Mouse (Mus musculus) heart, embryonic 13.5 days (tissue): Measurements from ENCODE around the gene Stx12. TPM values are rescaled to one million over a fixed set of nuclear protein-coding genes. Genes with fewer than 3 reads are reported as not detected.
"Not testable (repeated sequence)": the region's sequence is repeated elsewhere in the genome, so short reads cannot be mapped to it uniquely, and the experiment has no call there.

ENCODE experiments used
- ATAC-seq: fragments of 200-750 bp; cut with Nextera tagmentation; 2 replicates; pipeline ENCODE4 v1.8.0; 2017; ENCODE audit warnings: moderate TSS enrichment; ENCODE audit not compliant: insufficient number of reproducible peaks, low FRiP score, low TSS enrichment; ENCODE audit errors: extremely low read depth
- H3K27ac ChIP-seq: fragments of 300-500 bp; sonication (generic); replicated peaks from 2 replicates; pipeline ENCODE4 v1.5.1; 2015; ENCODE audit warnings: moderate library complexity, mild to moderate bottlenecking, inconsistent platforms
- H3K27me3 ChIP-seq: fragments of 300-500 bp; sonication (generic); replicated peaks from 2 replicates; pipeline ENCODE4 v1.6.1; 2015; ENCODE audit warnings: mild to moderate bottlenecking, inconsistent platforms
- H3K36me3 ChIP-seq: fragments of 300-500 bp; sonication (generic); 2 replicates; pipeline ENCODE4 v1.6.1; 2015; ENCODE audit warnings: mild to moderate bottlenecking, inconsistent platforms
- H3K4me1 ChIP-seq: fragments of 300-500 bp; sonication (generic); 2 replicates; pipeline ENCODE4 v1.6.1; 2015; ENCODE audit warnings: inconsistent platforms
- H3K4me2 ChIP-seq: fragments of 300-500 bp; sonication (generic); 2 replicates; pipeline ENCODE4 v1.6.1; 2015; ENCODE audit warnings: inconsistent platforms, mild to moderate bottlenecking, moderate library complexity
- H3K4me3 ChIP-seq: fragments of 300-500 bp; sonication (generic); 2 replicates; pipeline ENCODE4 v1.5.1; 2015; ENCODE audit warnings: moderate library complexity, mild to moderate bottlenecking, inconsistent platforms
- H3K9ac ChIP-seq: fragments of 300-500 bp; sonication (generic); 2 replicates; pipeline ENCODE4 v1.6.1; 2015; ENCODE audit warnings: inconsistent platforms, mild to moderate bottlenecking, moderate library complexity
- H3K9me3 ChIP-seq: fragments of 300-500 bp; sonication (generic); 2 replicates; pipeline ENCODE4 v1.6.1; 2016; ENCODE audit warnings: inconsistent platforms
- WGBS: fragments of 180-500 bp; shearing (Covaris S2); methylation state at CpG from one replicate; pipeline ENCODE4 v1.1.7; 2015; ENCODE audit warnings: mixed read lengths; 5-methylcytosine and 5-hydroxymethylcytosine counted together
- polyA plus RNA-seq: library from polyadenylated mRNA; unstranded; fragments of >200 nt; fragmentation: Nextera tagmentation; extraction: Ambion mirVana; gene quantifications from 2 replicates; pipeline ENCODE4 v1.2.1, GENCODE M21; 2015

The Stx12 gene
- 50.5 and 57.0 TPM in 2 replicates for polyA plus RNA-seq

- Histone ChIP-seq H3K4me2 (peak within 1 kb of the TSS; percentile 95), H3K9me3 (no peaks in the 10 kb centered on the region), H3K27ac (peak within 1 kb of the TSS; percentile 92), H3K4me3 (peak within 1 kb of the TSS; percentile 95), H3K36me3 (peaks cover 15% of the 10 kb centered on the region), H3K9ac (peak within 1 kb of the TSS; percentile 98), H3K27me3 (no peaks in the 10 kb centered on the region), H3K4me1 (peaks cover 39% of the 10 kb centered on the region)
- peak; percentile 90 for ATAC-seq
- WGBS = under 1% methylated on average over 72 of the region's 72 CpGs
Observed at GRCm38 (mm10) chr4:132884064-132884843, at the start of gene Stx12. Gene Stx12 (minus strand): TSS chr4:132884509.

- H3K4me3 ChIP-seq = no peak overlapping the region
- H3K4me1 ChIP-seq = peaks cover 7% of the 10 kb centered on the region; the same call in 1 of the 2 replicates
- no peaks in the 10 kb centered on the region for H3K36me3 ChIP-seq
- H3K27me3 ChIP-seq = peaks cover 8% of the 10 kb centered on the region; the same call in 1 of the 2 replicates
- no peak for ATAC-seq
- H3K9me3 ChIP-seq = no peaks in the 10 kb centered on the region
- H3K27ac ChIP-seq = no peak overlapping the region
- no peak overlapping the region for H3K4me2 ChIP-seq
- H3K9ac ChIP-seq = no peak overlapping the region
- 70% methylated on average over 4 of the region's 4 CpGs for WGBS
Observed at GRCm38 (mm10) chr4:132932752-132933404, 48.6 kb upstream of the Stx12 start.

GRCm38 (mm10) chr4:132930784-132931183 lies 46.5 kb upstream of the Stx12 start:
- no peak overlapping the region for H3K27ac ChIP-seq
- ATAC-seq = no peak
- no peak overlapping the region for H3K4me2 ChIP-seq
- no peaks in the 10 kb centered on the region for H3K36me3 ChIP-seq
- peaks cover 8% of the 10 kb centered on the region; the same call in 1 of the 2 replicates for H3K27me3 ChIP-seq
- 11% methylated on average over 8 of the region's 8 CpGs for WGBS
- no peak overlapping the region for H3K4me3 ChIP-seq
- H3K9me3 ChIP-seq = no peaks in the 10 kb centered on the region
- peaks cover 7% of the 10 kb centered on the region; the same call in 1 of the 2 replicates for H3K4me1 ChIP-seq
- H3K9ac ChIP-seq = no peak overlapping the region

- 69% methylated on average over 2 of the region's 2 CpGs for WGBS
- H3K4me2 ChIP-seq, H3K9me3 ChIP-seq, H3K36me3 ChIP-seq, H3K9ac ChIP-seq, H3K27ac ChIP-seq, H3K27me3 ChIP-seq, H3K4me3 ChIP-seq, ATAC-seq: not testable (repeated sequence)
- H3K4me1 ChIP-seq = peaks cover 11% of the 10 kb centered on the region
Observed at GRCm38 (mm10) chr4:132926520-132926919, 42.2 kb upstream of the Stx12 start.

GRCm38 (mm10) chr4:132922558-132923008 lies 38.3 kb upstream of the Stx12 start, which contains the start of gene Fam76a:
Gene Fam76a (minus strand): TSS chr4:132922558.
- H3K27ac ChIP-seq = peak within 1 kb of the TSS; percentile 90
- H3K9ac ChIP-seq = peak within 1 kb of the TSS; percentile 97
- peaks cover 26% of the 10 kb centered on the region for H3K36me3 ChIP-seq
- H3K4me2 ChIP-seq = peak within 1 kb of the TSS; percentile 93
- WGBS = 0% methylated on average over 51 of the region's 53 CpGs
- peaks cover 19% of the 10 kb centered on the region for H3K4me1 ChIP-seq
- H3K4me3 ChIP-seq = peak within 1 kb of the TSS; percentile 100
- H3K9me3 ChIP-seq = no peaks in the 10 kb centered on the region
- no peaks in the 10 kb centered on the region for H3K27me3 ChIP-seq
- ATAC-seq = peak; percentile 96

- H3K4me2 ChIP-seq = peak overlapping the region; percentile 93
Observed at GRCm38 (mm10) chr4:132922061-132922530, 37.8 kb upstream of the Stx12 start.

GRCm38 (mm10) chr4:132921488-132921887 lies 37.2 kb upstream of the Stx12 start:
- Histone ChIP-seq H3K9me3 (no peaks in the 10 kb centered on the region), H3K4me3 (peak overlapping the region; percentile 100), H3K27me3 (no peaks in the 10 kb centered on the region), H3K27ac (peak overlapping the region; percentile 90), H3K4me2 (peak overlapping the region; percentile 93), H3K4me1 (peaks cover 19% of the 10 kb centered on the region), H3K9ac (peak overlapping the region; percentile 97), H3K36me3 (peaks cover 36% of the 10 kb centered on the region)
- no peak for ATAC-seq
- 29% methylated on average over 12 of the region's 12 CpGs for WGBS

More at GRCm38 (mm10) chr4:132922061-132922530, 37.8 kb upstream of the Stx12 start:
- no peak for ATAC-seq
- H3K9ac ChIP-seq = peak overlapping the region; percentile 97
- peak overlapping the region; percentile 90 for H3K27ac ChIP-seq
- H3K27me3 ChIP-seq = no peaks in the 10 kb centered on the region
- peaks cover 30% of the 10 kb centered on the region for H3K36me3 ChIP-seq
- no peaks in the 10 kb centered on the region for H3K9me3 ChIP-seq
- peaks cover 19% of the 10 kb centered on the region for H3K4me1 ChIP-seq
- peak overlapping the region; percentile 100 for H3K4me3 ChIP-seq
- under 1% methylated on average over 41 of the region's 50 CpGs for WGBS

- H3K27me3 ChIP-seq = no peaks in the 10 kb centered on the region
- peaks cover 19% of the 10 kb centered on the region for H3K4me1 ChIP-seq
- no peaks in the 10 kb centered on the region for H3K9me3 ChIP-seq
- H3K4me2 ChIP-seq = no peak overlapping the region
- peaks cover 49% of the 10 kb centered on the region for H3K36me3 ChIP-seq
- WGBS = 85% methylated on average over 4 of the region's 4 CpGs
- H3K9ac ChIP-seq = no peak overlapping the region
- H3K27ac ChIP-seq = no peak overlapping the region
- no peak for ATAC-seq
- H3K4me3 ChIP-seq = no peak overlapping the region
Observed at GRCm38 (mm10) chr4:132920171-132920570, 35.9 kb upstream of the Stx12 start.

GRCm38 (mm10) chr4:132918493-132918892 lies 34.2 kb upstream of the Stx12 start:
- not testable (repeated sequence) for H3K4me3 ChIP-seq, H3K9me3 ChIP-seq, H3K27me3 ChIP-seq, H3K9ac ChIP-seq, ATAC-seq, H3K27ac ChIP-seq, H3K4me2 ChIP-seq
- 75% methylated on average over 6 of the region's 6 CpGs for WGBS
- Histone ChIP-seq H3K36me3 (peaks cover 66% of the 10 kb centered on the region), H3K4me1 (peaks cover 17% of the 10 kb centered on the region)

- Histone ChIP-seq H3K4me2 (no peak overlapping the region), H3K9me3 (no peaks in the 10 kb centered on the region), H3K9ac (no peak overlapping the region), H3K4me3 (no peak overlapping the region), H3K4me1 (no peaks in the 10 kb centered on the region), H3K27ac (no peak overlapping the region), H3K27me3 (no peaks in the 10 kb centered on the region), H3K36me3 (peaks cover 94% of the 10 kb centered on the region)
- no peak for ATAC-seq
- 84% methylated on average over 6 of the region's 6 CpGs for WGBS
Observed at GRCm38 (mm10) chr4:132912156-132912555, 27.8 kb upstream of the Stx12 start.

GRCm38 (mm10) chr4:132905843-132906360 lies 21.6 kb upstream of the Stx12 start:
- Histone ChIP-seq H3K36me3 (peaks cover 83% of the 10 kb centered on the region), H3K4me3 (no peak overlapping the region), H3K27me3 (no peaks in the 10 kb centered on the region), H3K9me3 (no peaks in the 10 kb centered on the region), H3K4me2 (no peak overlapping the region), H3K27ac (peak overlapping the region; percentile 56), H3K4me1 (peaks cover 23% of the 10 kb centered on the region), H3K9ac (no peak overlapping the region)
- ATAC-seq = no peak
- 84% methylated on average over 5 of the region's 5 CpGs for whole genome bisulfite sequencing
